Mouse (Mus musculus): ENCODE measurements around the gene Rad51b. TPM values are rescaled to one million over a fixed set of nuclear protein-coding genes. Genes with fewer than 3 reads are reported as not detected.

Rad51b gene
- polyA plus RNA-seq, 1 experiment: 1.1 TPM

- no peak for DNase-seq
- TF ChIP-seq CTCF (IDR thresholded peaks at IDR 0.05; ENCODE audit: insufficient read depth, low read length) (no peak), POLR2A (IDR thresholded peaks at IDR 0.05; ENCODE audit: borderline replicate concordance, extremely low read depth, low read depth, low read length) (no peak)
- WGBS: 72% methylated on average over 5 of the region's 5 CpGs
- H3K4me1 ChIP-seq (ENCODE audit: control insufficient read depth, insufficient read depth, low read length): peaks cover 4% of the 10 kb centered on the region
- no peak overlapping the region for H3K4me3 ChIP-seq (replicated peaks; ENCODE audit: extremely low read depth, low read depth, low read length)
Measured at GRCm38 (mm10) chr12:79647976-79648375, 350.9 kb downstream of the Rad51b start.

- Histone ChIP-seq H3K4me1 (ENCODE audit: control insufficient read depth, insufficient read depth, low read length) (peaks cover 4% of the 10 kb centered on the region), H3K4me3 (replicated peaks; ENCODE audit: extremely low read depth, low read depth, low read length) (no peak overlapping the region)
- TF ChIP-seq POLR2A (IDR thresholded peaks at IDR 0.05; ENCODE audit: borderline replicate concordance, extremely low read depth, low read depth, low read length) (no peak), CTCF (IDR thresholded peaks at IDR 0.05; ENCODE audit: insufficient read depth, low read length) (no peak)
- DNase-seq: no peak
- 63% methylated on average over 7 of the region's 7 CpGs for WGBS
Measured at GRCm38 (mm10) chr12:79648812-79649700, 352.0 kb downstream of the Rad51b start.

- Histone ChIP-seq H3K4me1 (ENCODE audit: control insufficient read depth, insufficient read depth, low read length) (peaks cover 4% of the 10 kb centered on the region), H3K4me3 (replicated peaks; ENCODE audit: extremely low read depth, low read depth, low read length) (no peak overlapping the region)
- no peak for DNase-seq
- TF ChIP-seq CTCF (IDR thresholded peaks at IDR 0.05; ENCODE audit: insufficient read depth, low read length) (no peak), POLR2A (IDR thresholded peaks at IDR 0.05; ENCODE audit: borderline replicate concordance, extremely low read depth, low read depth, low read length) (no peak)
Measured at GRCm38 (mm10) chr12:79649796-79650195, 352.7 kb downstream of the Rad51b start.

DNA sequence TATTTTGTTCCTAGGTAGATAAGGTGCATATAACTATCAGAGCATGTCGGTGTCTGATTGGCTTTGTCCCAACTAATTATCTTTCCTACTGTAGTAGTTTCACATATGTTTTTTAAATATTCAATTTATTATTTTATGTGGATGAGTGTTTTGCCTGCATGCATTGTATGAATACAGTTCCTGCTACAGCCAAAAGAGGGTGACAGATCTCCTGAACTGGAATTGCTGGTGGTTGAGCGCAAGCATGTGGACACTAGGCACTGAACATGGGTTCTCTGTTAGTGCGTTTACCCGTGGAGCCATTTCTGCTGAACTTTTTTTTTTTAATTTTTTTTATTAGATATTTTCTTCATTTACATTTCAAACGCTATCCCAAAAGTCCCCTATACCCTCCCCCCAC is 358.1 kb downstream of the Rad51b start:
- no peak overlapping the region for H3K4me3 ChIP-seq (replicated peaks; ENCODE audit: extremely low read depth, low read depth, low read length)
- WGBS: 98% methylated on average over 5 of the region's 5 CpGs
- DNase-seq: no peak
- H3K4me1 ChIP-seq (ENCODE audit: control insufficient read depth, insufficient read depth, low read length): no peaks in the 10 kb centered on the region
- TF ChIP-seq CTCF (IDR thresholded peaks at IDR 0.05; ENCODE audit: insufficient read depth, low read length) (no peak), POLR2A (IDR thresholded peaks at IDR 0.05; ENCODE audit: borderline replicate concordance, extremely low read depth, low read depth, low read length) (no peak)

DNA sequence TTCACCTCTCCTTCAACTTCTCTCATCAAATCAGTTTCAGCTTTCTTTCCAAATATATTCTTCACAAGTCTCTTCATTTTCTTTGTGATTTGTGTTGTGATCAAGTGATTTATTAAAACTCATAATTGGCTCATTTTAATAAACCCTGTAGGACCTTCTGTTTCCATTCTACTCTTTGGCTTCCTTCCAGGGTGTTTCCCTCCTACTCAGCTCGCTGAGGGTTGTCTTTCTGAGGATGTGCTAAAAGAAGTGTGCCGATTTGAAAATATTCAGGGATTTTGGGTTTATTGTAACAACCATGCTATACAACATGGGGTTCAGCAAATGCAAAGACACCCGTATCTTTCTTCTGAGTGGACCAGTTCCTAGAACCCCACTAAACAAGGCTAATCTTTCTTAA is 361.8 kb downstream of the Rad51b start:
- no peak for DNase-seq
- H3K4me3 ChIP-seq (replicated peaks; ENCODE audit: extremely low read depth, low read depth, low read length): no peak overlapping the region
- TF ChIP-seq CTCF (IDR thresholded peaks at IDR 0.05; ENCODE audit: insufficient read depth, low read length): no peak
- no peak for TF ChIP-seq POLR2A (IDR thresholded peaks at IDR 0.05; ENCODE audit: borderline replicate concordance, extremely low read depth, low read depth, low read length)
- 70% methylated on average over 3 of the region's 3 CpGs for WGBS
- H3K4me1 ChIP-seq (ENCODE audit: control insufficient read depth, insufficient read depth, low read length): peaks cover 5% of the 10 kb centered on the region; the same call in 1 of the 2 replicates

DNA sequence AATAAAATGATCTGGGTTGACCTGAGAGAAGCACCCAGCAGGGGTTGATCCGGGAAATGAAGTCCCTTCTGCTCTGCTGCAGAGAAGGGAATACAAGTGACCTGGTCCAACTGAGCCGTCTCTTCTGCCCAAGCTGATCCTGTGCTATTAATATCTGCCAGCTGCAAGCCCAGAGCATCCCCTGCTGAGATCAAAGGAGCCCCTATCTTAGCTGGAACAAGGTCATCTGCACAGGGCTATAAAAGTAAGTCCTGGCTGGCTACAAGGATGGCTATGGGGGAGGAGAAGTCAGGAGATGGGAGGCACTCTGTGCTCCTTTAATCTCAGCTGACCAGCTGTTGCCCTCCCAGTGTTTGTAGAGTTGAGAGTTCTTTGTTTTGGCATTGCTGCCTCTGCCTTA is 364.2 kb downstream of the Rad51b start:
- 52% methylated on average over 2 of the region's 2 CpGs for WGBS
- H3K4me3 ChIP-seq (replicated peaks; ENCODE audit: extremely low read depth, low read depth, low read length): no peak overlapping the region
- no peak for TF ChIP-seq CTCF (IDR thresholded peaks at IDR 0.05; ENCODE audit: insufficient read depth, low read length)
- TF ChIP-seq POLR2A (IDR thresholded peaks at IDR 0.05; ENCODE audit: borderline replicate concordance, extremely low read depth, low read depth, low read length): no peak
- H3K4me1 ChIP-seq (ENCODE audit: control insufficient read depth, insufficient read depth, low read length): peaks cover 5% of the 10 kb centered on the region; the same call in 1 of the 2 replicates
- no peak for DNase-seq

DNA sequence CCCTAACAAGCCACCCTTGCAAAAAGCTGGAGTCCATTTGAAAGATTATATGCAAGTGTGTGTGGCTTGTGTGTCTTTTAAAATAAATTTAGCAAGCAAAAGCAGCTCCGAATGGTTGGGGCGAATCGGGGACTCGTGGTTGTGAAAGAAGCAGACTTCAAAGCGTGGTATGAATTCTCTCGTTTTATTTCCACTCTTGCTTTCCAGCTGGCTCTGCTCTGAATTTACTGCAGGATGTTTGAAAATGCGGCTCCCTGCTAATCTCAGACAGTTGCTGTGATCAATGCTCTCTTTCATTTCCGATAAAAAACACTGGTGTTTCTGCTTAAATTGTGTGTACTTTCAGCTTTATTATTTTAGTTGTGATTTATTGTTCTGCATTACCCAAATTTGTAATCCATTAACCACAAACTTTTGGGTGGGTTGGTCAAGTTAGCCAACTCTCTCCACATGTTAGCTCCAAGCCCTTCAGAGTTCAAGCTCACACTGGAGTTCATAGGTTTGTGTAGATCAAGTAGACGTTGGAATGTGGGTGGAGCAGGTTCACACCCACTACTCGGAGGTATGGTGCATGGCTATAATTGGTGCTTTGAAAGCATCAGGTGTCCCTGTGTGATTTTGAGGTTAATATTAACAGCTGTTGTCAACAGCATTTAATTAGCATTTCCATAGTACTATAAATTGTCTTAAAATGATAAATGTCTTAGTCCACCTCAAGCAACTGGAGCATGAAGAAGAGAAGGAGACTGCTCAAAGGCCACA is 366.2 kb downstream of the Rad51b start:
- no peak for DNase-seq

GRCm38 (mm10) chr12:79663893-79664574 is 367.0 kb downstream of the Rad51b start:
- 62% methylated on average over 7 of the region's 7 CpGs for WGBS
- peaks cover 5% of the 10 kb centered on the region; the same call in 1 of the 2 replicates for H3K4me1 ChIP-seq (ENCODE audit: control insufficient read depth, insufficient read depth, low read length)
- DNase-seq: no peak
- H3K4me3 ChIP-seq (replicated peaks; ENCODE audit: extremely low read depth, low read depth, low read length): no peak overlapping the region
- TF ChIP-seq CTCF (IDR thresholded peaks at IDR 0.05; ENCODE audit: insufficient read depth, low read length): no peak
- no peak for TF ChIP-seq POLR2A (IDR thresholded peaks at IDR 0.05; ENCODE audit: borderline replicate concordance, extremely low read depth, low read depth, low read length)

More for the DNA sequence above, 366.2 kb downstream of the Rad51b start:
- Histone ChIP-seq H3K4me1 (ENCODE audit: control insufficient read depth, insufficient read depth, low read length) (peaks cover 5% of the 10 kb centered on the region; the same call in 1 of the 2 replicates), H3K4me3 (replicated peaks; ENCODE audit: extremely low read depth, low read depth, low read length) (no peak overlapping the region)
- TF ChIP-seq CTCF (IDR thresholded peaks at IDR 0.05; ENCODE audit: insufficient read depth, low read length) (no peak), POLR2A (IDR thresholded peaks at IDR 0.05; ENCODE audit: borderline replicate concordance, extremely low read depth, low read depth, low read length) (no peak)
- WGBS: 49% methylated on average over 10 of the region's 10 CpGs

- H3K4me1 ChIP-seq (ENCODE audit: control insufficient read depth, insufficient read depth, low read length): peaks cover 17% of the 10 kb centered on the region
- H3K4me3 ChIP-seq (replicated peaks; ENCODE audit: extremely low read depth, low read depth, low read length): no peak overlapping the region
- DNase-seq: no peak
- TF ChIP-seq POLR2A (IDR thresholded peaks at IDR 0.05; ENCODE audit: borderline replicate concordance, extremely low read depth, low read depth, low read length) (no peak), CTCF (IDR thresholded peaks at IDR 0.05; ENCODE audit: insufficient read depth, low read length) (no peak)
- WGBS: 59% methylated on average over 11 of the region's 11 CpGs
Measured at GRCm38 (mm10) chr12:79674846-79675439, 377.9 kb downstream of the Rad51b start.
